Mouse (Mus musculus): ENCODE measurements around the gene Gm49510. TPM values are rescaled to one million over a fixed set of nuclear protein-coding genes. Genes with fewer than 3 reads are reported as not detected.

The Gm49510 gene
- total RNA-seq, 2 experiments from 2014 or later, result 0.11 TPM; not detected in 1

DNA sequence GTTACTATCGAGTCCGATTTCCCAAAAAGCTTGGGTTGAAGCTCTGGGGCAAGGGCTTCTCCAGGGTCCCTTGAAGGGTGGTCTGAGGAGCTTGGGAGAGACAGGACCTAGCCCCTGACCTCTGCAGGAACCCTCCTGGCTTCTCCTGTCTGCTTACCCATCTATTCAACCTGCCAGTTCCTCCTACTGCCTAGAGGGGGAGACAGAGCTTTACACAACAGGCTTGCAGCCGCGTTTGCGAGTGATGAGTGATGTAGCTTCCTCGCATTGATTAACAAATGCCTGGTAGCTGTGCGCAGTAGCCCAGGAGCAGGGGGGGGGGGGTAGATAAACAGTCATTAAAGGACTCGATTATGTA is 16.2 kb downstream of the Gm49510 start:
- DNase-seq, result no peak

DNA sequence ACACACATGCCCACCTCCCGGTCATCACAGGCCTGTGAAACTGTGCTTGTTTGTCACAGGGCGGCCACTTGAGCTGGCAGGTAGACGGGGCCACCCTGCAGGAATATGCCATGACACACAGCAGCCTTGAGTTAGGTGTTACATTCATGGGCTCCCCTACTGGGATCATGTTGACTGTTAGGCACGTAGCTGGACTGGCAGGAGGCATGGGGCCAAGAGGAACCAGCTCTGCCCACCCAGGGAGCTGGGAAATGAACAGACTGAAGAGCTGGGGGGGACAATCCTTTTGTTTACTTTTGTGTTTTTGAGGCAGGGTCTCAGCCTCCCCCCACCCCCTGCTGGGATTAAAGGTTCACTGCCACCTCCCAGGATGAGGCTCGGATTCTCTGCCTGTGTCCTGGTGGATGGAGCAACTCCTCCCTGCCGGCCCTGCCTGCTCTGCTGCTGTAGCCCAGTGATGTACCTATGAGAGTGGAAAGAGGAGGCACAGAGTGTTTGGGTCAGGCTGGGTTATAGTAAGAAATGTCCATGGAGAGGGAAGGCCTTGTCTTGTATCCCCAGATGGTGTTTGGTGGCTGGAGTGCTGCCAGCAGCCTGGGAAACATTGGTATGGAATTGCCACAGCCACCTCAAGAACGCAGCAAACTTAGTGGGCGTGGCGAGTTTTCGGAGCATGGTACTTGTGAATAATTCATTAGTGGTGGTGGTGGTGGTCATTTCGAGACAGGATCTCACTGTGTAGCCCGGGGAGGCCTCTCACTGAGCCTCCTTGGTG is 16.8 kb downstream of the Gm49510 start:
- DNase-seq, result no peak

DNA sequence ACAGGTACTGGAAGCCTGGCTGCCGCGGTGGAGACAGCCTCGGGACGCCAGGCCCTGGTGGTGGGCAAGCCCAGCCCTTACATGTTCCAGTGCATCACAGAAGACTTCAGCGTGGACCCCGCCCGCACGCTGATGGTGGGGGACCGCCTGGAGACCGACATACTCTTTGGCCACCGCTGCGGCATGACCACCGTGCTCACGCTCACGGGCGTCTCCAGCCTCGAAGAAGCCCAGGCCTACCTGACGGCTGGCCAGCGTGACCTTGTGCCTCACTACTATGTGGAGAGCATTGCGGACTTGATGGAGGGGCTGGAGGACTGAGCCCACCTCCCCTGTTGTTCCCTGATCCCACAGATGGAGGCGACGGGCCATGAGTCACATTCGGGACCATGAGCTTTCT is 18.7 kb downstream of the Gm49510 start:
- DNase-seq, result no peak

DNA sequence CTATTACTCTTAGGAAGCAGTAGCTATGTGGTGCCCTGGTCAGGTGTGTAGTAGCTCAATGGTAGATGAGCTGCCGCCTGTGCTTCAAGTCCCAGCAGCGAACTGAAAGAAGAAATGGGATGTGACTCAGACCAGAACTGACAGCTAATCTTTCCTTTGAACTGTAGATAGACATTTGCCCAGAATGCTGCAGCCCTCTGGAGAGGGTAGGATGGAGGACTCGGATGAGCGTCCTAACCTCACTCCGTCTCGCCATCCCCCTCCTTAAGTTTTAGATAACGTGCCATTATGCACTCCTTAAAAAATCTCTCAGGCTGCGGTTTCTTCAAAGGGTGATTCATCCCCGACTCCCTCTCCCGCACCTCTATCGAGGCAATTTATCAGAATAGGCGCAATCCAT is 20.4 kb downstream of the Gm49510 start:
- DNase-seq, result no peak

DNA sequence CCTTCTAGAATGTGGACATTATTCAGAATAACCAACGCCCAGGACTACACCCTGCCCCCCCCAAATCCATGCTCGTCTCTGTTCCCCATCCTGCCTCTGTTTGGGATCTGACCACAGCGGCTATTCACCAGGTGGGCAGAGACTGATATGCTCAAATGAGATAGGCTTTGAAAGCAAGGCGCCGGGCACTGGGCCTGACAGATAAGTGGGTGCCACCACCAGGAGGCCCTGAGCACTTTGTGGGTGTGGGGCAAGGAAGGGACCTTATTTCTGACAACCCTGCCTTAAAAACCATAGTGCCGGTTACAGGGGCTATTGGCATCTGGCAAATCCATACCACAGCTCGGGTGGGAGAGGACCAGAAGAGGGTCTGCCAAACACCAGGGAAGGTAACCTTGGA is 23.2 kb downstream of the Gm49510 start:
- DNase-seq, result no peak

DNA sequence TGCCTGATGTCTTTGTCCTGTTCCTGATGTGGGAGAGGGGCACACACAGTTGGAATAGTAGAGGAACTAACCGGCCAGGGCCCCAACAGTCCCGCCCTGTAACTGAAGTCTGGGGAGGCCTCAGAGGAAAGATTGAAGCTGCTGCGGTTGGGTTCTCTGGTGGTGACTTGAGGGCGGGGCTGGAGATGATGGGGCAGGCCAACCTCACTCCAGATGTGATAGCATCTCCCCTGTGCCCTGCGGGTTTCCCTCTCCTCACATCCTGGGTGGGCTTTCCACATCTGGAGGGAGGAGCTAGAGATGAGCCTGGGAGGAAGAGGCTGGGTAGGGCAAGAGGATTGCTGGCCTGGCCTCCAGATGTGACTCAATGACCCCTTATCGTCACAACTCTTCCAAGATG is 24.1 kb downstream of the Gm49510 start:
- no peak for DNase-seq

DNA sequence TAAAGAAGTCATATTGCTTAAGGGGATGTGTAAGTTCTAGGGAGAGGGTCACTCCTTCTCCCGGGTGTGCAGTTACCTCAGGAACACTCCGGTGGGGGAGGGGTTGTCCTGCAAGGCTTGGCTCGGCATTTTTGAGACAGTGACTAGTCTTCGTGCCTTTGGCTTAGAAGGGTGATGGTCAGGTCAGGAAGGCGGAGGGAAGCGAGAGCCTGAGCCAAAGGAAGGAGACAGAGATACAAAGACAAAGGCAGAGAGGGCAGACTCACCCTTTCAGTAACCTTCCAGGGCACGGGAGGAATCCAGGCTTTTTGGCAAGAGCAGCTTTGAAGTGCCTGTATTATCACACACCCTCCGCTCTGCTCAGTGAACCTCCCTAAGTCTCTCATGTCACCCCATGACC is 25.7 kb downstream of the Gm49510 start:
- DNase-seq, result no peak

DNA sequence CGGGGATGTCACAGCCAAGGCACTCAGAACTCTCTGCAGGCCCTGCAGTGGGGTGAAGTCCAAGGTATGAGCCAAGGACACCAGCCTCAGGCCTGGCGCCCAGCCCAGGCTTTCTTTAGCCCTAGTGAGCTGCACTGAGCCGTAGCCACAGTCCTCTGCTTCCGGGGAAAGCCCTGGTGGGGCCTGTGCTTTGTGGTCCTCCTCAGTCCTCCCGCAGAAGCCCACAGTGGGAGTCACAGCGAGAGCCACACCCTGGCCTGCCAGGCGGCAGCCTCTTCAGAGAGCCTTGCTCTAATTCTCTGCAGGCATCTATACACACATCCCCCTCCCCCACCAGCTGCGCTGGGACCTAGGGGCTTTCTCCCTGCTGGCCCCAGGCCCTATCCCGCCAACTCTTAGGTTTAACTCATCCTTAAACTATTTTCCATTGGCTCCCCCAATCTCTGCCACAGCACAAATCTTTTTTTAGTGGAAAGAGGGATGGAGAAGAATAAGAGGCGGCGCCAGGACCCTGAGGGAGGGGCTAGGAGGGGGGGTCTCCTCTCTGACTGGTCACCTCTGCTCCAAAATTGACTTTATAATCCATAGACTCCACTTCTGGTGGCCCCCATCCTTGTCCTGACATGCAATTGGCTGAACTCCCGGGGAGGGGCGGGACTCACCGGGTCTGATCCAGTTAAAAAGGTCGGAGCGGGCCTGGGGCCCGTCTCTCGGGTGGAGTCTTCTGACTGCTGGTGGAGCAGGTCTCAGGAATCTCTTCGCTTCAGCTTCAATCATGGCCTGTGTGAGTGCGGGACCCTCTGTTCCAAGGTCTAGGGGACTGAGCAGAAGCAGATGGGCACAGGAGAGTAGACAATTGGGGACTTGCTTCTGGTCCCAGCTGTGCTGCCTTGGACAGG is 26.8 kb downstream of the Gm49510 start, which contains the start of gene Lgals1:
Gene Lgals1 (plus strand): TSS at position 705 of the 899 bp plus-strand sequence.
- DNase-seq, result peak; percentile 92

DNA sequence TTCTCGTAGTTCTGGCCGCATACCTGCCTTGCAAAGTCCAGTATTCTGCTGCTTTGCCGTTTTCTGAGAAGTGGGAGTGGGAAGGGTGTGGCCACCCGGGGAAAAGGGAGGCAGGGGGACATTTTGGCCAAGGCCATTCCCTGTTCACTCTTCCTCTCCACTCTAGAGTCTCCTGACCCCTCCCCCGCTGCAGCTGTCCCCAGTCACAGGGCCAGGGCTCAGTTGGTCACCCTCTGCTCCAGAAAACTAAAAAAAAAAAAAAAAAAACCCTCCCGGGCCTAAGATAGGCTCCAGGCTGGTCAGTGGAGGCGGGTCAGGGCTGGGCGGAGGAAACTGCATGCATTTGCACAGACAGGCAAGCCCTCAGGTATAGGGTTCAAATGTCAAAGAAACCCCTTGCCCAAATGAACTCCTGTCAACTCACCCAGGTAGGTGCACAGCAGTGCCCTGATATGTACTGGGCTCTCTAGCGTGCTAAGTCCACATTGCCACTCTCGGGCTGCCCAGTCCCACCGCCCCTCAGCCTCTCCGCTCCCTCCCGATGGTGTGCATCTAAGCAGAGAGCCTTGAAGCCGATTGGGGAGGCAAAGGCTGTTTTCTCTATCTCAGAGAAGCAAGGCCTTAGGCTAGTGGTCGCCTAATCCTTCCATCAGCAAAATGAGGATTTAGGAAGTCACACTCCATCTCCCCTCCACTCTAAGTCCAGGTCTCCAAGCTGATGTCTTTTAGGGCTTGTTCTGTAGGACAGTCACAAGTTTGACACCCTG is 27.7 kb downstream of the Gm49510 start:
- peak; percentile 59 for DNase-seq

DNA sequence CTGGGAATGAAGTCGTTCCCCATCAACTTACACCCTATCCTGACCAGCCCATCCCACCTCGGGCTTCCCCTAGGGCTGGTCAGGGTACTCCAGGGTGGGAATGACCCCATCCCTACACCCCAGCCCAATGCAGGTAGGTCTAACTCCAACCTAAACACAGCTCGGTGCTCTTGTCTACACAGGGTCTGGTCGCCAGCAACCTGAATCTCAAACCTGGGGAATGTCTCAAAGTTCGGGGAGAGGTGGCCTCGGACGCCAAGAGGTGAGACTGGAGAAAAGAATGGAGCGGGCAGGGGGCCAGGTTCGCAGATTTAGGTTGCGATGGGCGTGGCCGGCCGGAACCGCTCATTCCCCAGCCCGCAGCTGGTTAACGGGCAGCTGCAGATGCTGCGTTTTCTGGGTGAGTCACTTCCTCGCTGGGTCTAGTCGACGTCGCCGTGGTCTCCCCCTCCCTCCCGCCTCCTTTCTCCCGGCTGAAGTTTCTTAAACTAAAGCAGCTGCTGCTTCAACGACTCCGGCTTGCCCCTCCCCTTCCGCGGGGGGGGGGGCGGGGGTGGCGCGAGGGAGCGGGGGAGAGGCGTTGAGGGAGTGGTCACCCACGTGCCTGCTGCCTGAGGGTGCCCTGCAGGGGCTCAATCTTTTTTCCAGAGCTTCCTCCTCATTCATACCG is 28.5 kb downstream of the Gm49510 start:
- DNase-seq, result peak; percentile 92

DNA sequence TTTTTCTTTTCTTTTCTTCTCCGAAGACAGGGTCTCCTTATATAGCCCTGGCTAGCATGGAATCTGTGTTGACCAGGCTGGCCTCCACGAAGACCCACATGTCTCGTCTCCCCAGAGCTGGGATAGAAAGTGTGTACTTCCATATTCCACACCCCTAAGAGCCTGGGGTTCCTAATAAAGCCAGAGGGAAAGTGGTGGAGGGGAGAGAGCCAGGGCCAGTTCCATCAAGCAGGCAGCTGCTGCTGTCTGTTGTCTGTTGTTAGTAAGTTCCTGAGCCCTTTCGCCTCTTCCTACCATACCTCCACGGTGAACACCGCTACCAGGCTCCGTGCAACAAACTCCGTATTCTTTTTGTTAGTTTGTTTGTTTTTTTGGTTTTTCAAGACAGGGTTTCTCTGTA is 29.1 kb downstream of the Gm49510 start:
- no peak for DNase-seq

DNA sequence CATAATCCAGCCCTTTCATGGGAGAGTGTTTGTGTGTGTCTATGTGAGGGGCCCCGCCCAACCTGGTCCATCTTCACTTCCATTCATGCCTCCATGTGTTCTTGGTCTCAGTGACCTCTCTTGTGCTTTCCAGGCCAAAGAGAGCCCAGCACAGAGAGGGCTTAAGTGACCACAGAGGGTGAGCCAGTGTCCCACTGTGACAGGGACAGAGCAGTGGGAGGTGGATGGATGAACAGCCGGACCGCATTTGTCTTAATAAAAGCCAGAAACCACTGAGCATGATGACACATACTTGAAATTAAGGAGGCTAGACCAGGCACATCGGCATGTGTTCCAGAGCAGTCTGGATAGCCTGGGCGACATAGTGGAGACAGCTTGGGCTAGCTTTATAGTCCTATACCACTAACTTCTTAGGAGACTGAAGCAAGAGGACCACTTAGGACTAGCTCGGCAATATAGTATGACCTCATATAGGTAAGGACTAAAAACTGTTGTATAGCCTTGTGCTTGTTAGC is 30.8 kb downstream of the Gm49510 start:
- DNase-seq, result no peak

DNA sequence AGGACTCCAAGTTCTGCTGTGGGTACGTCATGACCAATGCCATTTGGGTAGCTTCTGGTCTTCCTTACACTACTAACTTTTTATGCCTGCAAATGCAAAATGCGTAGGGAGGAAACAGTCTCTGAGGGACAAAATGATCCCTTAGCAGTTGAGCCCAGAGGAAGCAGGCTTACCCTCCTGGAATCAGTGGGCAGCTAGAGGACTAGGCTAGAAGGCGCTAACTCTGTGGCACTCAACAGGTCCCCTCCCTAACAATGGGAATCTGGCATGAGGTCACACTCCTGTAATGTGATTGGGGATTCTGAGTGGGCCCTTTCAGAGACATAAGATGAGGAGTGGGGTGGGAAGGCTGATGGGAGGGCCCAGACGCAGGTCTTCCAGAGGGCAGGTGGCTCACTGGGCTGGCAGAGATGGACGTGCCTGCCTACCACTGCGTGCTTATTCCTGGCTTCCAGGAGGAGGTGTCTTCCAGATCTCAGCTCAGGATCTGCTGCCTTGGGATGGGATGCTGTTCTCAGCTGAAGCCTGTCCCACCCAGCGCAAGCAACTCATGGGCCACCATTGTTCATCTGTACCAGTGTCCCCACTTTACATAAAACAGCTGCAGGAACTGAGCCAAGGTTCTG is 31.4 kb downstream of the Gm49510 start:
- no peak for DNase-seq

DNA sequence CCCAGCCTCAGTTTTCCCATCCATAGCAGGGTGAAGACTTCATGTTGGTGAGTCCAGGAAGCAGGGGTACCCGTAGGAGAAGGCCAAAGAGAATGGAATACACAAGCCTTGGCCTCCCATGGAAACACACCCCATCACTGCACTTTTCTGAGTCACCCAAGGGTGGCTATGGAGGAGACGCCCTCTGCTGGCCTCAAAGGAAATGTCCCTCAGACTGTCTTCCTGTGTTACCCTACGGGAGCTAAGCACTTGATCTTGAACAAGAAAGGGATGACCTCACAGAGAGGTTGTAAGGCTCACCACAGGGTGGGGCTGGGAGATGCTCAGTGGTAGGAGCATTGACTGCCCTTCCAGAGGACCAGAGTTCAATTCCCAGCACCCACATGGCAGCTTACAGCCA is 32.1 kb downstream of the Gm49510 start:
- DNase-seq, result peak; percentile 49

DNA sequence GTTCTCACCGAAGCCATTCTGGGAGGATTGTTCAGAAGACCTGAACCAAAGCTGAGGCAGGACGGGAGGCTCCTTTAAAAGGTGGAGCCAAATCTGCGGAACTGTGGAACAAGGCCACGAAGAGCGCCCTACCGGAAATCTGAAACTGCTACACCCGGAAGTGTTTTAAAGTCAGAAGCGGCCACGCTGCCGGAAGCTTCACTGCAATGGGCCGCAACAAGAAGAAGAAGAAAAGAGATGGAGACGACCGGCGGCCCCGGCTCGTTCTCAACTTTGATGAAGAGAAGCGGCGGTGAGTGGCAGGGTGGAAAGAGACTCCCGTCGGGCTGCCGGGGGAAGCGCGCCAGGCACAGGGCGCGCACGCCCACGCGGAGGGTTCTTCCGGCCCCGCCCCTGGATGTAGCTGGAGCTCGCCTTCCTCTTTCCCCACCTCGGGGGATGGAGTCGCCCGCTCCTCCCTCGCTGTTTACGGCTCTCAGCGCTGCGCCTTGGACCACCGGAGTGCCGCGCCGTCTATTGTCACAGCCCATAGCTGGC is 35.4 kb downstream of the Gm49510 start, which contains the start of gene Nol12:
Gene Nol12 (plus strand): TSS at position 150 of the 537 bp plus-strand sequence.
- peak; percentile 76 for DNase-seq

DNA sequence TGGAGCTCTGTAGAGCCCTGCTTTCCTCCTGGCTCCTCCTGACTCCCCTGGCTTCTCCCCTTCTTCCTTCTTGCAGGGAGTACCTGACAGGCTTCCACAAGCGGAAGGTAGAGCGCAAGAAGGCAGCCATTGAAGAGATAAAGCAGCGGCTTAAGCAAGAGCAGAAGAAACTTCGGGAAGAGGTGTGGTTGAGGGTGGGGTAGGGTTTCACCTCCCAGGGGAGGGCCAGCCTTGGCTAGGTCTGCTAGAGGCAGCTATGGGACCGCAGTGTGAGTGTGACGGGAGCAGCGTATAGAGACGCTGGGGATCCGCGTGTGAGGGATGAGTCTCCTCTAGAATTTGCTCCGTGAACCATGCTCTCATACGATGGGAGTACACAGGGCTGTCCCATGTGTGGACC is 36.9 kb downstream of the Gm49510 start:
- no peak for DNase-seq

DNA sequence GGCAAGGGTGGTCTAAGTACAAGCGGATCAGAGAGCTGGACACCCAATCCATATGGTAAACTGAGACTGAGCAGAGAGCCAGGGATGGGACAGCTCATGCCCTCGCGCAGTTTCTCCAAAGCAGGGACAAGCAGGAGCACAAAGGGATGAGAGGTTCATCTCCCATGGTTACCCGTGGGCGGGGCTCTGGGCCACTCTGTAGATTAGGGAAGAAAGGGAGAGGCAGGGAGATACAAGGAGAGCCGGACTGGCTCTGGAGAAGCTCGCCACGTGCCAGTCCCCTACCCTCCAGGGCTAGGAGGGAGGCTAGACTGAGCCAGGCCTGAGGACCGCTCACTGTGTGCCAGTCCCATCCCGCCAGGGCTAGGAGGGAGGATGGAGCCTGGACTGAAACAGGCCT is 37.8 kb downstream of the Gm49510 start:
- DNase-seq, result no peak

DNA sequence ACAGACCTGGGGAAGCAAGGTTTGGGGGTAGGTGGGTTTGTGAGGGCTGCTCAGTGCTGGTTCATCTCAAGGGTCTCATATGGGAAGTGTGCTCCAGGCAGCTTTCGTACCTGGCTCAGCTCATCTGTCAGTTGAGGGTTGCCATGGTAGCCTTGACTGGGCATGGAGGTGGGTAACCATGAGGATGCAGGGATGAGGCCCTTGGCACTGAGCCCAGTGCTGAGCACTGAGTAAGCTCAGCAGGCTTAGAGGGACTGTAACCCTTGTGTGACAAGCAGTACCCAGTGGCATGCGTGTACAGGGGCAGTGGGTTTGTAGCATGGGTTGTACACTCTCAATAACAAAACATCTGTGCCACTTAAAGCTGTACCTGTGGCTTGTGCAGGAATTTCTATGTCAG is 38.5 kb downstream of the Gm49510 start:
- no peak for DNase-seq

DNA sequence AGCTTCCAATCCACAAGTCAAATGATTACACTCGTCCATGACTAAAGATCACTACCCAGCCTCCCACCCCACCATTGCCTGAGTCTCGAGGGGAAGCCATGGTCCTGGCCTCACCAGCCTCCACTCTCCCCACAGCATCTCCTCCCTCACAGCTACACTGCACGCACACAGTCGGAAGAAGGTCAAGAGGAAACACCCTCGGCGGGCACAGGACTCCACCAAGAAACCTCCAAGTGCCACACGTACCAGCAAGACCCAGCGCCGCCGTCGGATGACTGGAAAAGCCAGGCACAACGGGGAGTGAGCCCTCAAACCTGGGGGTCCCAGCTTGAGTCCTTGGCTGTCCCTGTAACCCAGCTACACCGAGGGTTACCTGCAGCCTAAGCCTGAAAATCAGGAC is 40.9 kb downstream of the Gm49510 start:
- no peak for DNase-seq

DNA sequence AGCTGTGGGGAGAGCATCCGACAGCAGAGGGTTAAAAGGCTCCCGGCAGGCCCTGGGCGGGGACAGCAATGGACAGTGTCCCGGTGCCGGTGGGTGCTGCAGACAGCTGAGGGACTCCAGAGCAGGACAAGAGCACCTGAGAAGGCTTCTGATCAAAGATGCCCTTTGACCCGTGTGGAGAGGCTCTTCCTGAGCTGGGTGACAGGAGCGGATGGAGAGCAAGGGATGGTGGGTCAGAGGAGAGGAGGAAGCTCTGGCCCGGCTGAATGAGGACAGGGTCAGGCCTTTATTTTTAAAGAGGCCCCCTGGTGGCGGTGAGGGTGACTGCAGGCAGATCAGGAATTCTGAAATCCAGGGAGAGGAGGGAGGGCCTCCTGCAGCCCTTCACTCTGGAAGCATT is 43.2 kb downstream of the Gm49510 start:
- DNase-seq, result peak; percentile 74

DNA sequence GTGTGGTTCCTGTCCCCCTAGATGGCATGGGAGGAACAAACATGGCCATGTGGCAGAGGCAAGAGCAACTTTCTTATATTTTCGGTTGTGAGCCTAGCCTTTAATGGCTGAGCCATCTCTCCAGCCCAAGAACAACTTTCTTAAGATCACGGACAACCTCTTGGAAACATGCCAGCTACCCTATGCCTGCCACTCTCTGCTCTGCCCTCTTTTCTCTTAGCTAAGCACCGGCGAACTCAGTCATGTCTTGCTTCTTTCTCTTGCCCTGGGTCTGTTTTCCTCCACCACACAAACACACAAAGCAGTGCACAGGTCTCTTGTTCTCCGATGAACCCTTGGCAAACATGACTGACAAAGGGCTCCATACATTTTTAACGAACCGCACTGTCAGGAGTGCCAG is 46.8 kb downstream of the Gm49510 start:
- DNase-seq, result no peak
